Mouse (Mus musculus) ES-CJ7 (cell line): ENCODE measurements around the gene Ccdc12.

Experiments used
- DNase-seq: peaks from one replicate; pipeline ENCODE4 v3.0.0; 2011; ENCODE audit warnings: low read depth, low spot score

Gene Ccdc12

DNA sequence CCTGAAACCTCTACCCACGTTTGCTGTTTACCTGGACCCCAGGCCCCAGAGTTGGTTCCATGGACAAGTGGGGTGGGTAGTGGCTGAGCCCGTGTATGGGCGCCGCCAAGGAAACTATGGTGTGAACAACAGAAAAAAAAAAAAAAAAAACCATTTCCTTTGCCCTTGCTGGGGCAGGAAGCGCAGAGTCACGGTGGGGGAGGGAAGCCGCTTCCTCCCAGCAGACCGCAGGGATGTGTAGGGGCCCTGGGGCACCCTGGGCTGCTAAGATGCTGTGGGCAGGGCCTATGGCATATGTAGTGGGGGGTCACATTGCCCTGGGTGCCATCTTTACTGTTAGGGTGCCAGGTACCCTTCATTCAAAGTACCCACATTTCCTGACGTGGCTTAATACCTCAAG, 11.1 kb upstream of the Ccdc12 start:
- no peak for DNase-seq

DNA sequence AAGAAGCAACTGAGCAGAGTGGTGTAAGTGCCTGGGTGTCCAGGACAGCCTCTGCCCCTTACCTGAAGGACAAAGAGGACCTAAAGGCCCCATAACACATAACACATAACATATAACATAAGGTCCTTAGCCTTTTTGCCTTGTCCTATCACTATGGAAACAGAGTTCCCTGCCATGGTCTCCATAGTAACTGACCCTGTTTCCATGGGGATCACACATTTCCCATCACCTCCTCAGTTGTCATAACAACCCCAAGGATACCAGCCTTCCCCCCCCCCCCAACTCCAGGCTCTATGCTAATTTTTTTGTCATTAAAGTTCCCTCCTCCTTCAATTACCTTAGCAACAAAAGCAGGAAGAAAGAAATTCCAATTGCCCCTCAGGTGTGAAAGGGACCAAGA, 6.5 kb upstream of the Ccdc12 start:
- no peak for DNase-seq

DNA sequence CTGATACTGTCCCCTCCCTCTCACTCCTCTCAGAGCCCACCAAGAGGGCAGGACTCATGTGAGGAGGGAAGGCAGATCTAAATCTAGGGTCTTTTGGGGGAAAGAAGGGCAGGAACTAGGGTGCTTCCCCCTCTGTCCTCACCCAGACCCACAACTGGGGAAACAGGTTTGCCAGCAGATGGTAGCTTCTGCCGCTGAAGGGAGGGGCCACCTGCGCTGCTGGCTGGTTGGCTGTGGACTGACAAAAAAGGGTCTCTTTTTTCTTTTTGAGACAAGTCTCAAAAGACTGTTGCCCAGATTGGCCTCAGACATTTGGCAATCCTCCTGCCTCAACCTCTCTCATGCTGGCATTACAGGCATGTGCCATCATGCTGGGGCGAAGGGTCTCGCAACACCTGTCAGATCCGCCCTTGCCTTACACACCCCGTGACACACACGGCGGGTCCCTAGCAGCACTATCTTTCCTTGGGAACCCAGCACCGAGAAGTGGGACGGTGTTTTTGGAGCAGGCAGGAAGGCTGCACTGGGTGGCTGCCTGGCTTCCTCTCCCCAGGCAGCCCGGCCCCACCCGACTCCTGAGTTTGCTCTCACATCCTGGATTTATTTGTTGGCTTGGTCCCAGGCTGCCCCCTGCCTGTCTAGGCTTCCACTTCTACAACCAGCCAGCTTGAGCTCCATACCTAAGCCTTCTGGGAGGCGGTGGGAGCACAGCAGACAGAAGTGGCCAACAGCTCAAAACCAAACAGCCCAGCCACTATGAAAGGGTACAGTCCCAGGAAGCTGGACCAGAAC, 4.2 kb upstream of the Ccdc12 start:
- peak; percentile 71 for DNase-seq

DNA sequence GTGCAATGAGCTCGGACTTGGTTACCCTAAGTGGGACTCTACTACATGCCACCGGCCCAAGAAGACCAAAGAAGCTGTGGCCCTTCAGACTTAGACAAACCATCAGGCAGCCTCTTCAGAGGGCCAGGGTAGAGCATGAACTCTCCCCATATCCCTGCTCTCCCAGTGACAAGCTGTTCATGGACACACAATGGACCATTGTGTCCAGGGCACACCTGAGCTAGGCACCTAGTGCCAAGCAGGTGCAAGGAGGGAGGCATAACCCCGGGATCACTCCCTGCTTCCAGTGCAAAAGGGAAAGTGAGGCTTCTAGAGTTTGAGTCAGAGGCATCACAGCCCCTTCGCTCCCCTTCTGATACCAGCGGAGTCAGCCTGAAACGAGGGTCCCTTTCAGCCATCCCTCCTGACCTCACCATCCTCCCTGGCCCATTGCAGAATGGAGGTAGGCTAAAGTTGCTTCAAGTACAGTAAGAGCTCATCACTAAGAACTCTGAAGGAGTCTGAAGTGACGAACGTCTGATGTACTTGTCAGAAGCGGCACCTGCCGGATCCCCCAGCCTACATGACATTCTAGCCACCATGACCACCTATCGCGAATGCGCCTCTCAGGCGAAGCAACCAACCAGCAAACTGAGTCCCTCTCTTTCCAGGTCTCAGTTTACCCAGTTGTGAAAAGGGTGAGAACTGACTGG, 3.2 kb upstream of the Ccdc12 start:
- DNase-seq, result peak; percentile 35

DNA sequence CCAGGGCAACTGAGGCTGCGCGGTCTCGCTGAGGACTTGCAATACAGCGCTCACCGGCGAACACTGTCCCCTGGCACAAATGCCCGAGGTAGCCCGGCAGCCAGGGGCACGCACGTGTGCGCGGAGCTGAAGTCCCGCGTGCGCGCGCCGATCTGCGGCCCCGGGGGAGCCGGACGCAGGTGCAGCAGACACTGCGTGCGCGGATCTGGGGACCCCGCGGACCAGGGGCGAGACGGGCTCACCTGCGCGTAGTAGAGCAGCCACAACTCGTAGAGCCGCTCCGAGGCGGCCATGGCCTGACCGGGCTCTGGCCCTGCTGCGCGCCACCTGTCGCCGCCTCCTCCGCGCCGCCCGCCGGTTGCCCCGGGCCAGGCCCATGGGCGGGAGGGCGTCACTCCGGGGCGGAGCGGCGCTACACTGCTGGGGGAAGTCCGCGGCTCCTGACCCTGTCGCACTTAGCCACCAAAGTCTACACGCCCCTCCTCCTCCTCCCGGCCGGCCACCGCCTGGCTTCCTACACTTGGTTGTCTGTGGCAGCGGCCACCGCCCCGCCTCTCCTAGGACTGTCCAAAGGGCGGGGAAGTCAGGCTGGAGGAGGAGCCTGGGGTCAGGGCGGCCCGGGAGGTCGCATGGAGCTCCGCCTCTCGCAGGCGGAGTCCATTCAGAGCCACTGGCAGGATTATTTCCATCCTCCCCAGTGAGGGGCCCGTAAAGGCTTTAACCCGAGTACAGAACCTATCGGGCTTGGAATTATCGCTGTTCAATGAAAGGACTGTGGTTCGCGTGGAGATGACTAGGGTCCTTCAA, 2.4 kb upstream of the Ccdc12 start, which contains the start of gene Nbeal2:
Gene Nbeal2, minus strand, starts transcription at position 507 of the 807 bp plus-strand sequence.
- DNase-seq, result peak; percentile 91

DNA sequence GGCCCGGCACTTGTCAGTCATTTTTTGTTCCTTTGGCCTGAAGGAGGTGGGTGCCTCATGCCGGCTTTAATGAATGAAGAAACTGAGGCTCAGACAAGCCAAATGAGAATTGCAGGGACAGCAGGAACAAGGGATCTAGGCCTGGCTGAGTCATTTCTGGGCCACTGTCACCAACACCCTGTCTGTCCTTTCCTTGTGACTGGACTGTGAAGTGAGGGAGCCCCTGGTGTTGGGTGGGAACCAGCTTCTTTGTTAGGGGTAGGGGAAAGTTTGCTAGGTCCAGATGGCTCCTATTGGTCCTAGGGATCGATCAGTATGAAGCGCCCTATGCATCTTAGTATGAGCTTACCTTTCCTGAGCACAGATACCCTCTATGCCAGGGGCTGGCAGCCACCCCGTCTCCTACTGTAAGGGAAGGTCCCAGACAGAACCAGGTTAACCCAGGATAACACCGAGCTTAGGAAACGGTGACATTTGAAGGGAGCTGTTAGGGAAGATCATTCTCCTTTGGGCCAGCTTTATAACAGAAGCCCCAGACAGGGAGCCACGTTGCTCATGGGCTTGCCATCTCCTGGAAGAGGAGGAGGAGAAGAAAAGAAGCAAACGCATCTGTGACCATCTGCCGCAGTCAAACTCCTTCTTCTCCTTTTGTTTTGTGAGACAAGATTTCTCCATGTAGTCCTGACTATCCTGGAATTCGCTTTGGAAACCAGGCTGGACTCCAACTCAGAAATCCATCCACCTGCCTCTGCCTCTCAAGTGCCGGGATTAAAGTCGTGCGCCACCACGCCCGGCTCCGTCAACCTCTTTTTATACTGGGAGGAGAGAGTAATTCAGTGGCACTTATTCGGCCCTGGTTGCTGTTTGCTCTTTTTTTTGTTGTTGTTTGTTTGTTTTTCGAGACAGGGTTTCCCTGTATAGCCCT, 1.3 kb upstream of the Ccdc12 start:
- no peak for DNase-seq

DNA sequence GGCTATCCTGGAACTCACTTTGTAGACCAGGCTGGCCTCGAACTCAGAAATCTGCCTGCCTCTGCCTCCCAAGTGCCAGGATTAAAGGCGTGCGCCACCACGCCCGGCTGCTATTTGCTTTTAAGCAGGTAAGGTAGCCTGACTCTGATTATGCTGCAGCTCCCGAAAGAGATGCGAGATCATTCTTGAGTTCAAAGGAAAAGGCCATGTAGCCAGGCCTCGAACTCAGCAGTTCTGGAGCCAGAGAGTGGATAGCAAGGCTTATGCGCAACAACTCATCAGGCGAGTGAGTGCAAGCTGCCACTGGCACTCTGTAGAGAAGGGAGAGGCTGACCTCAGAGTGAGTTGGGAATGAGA, 674 bp upstream of the Ccdc12 start:
- no peak for DNase-seq

DNA sequence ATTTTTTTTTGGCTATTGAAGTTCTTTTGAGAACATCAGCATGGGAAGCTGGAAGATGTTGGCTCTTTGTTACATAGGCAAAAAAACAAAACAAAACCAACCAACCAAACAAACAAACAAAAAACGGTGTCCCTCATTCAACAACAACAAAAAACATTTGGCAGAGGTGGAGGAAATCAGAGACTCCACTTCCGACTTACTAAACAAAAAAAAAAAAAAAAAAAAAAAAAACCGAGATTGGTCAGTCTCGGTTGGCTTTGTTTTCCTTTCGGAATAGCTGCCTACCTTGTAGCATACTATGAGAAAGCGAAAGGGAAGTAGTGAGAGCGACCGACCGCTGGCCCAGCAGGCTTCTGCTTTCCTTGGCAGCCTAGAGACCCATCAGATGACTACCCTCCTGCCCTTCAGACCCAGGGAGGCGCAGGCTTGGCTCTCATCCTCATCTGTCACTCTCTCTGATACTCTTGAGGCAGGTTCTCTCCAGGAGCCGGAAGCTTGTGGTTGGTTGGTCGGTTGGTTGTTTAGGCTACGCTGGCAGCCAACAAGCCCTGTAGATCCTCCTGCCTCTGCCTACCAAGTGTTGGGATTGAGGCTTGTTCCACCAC, 1.3 kb downstream of the Ccdc12 start:
- no peak for DNase-seq

DNA sequence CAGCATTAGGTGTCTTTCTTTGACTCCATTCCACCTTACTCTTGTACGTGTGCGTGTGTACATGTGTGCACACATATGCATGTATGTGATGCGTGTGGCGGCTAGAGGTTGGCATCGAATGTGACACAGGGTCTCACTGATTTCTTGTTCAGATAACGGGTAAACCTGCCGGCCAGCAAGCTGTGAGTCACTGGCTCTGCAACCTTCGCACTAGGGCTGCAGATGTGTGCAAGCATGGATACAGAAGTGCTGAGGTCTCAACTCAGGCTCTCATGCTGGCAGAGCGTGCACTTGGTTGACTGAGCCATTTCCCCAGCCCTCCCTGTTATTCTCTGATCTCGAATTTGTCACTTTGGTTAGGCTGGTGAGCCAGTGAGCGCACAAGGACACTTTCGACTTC, 3.2 kb downstream of the Ccdc12 start:
- no peak for DNase-seq

DNA sequence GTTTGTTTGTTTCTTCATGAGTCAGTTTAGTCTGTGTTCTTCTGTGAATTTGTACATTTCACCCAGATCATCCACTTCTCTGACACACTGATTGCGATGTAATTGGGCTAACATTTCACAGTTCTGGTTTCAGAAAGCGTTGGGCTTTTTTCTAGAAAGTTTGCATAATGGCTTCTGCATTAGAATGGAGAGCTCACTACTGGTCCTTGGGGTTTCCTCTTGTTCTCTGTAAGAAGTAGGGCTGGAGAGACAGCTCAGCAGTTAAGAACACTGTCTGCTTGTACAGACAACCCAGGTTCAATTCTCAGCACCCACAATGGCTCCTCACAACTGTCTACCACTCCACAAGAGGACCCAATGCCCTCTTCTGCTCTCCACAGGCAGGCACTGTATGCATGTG, 3.9 kb downstream of the Ccdc12 start:
- DNase-seq, result no peak

DNA sequence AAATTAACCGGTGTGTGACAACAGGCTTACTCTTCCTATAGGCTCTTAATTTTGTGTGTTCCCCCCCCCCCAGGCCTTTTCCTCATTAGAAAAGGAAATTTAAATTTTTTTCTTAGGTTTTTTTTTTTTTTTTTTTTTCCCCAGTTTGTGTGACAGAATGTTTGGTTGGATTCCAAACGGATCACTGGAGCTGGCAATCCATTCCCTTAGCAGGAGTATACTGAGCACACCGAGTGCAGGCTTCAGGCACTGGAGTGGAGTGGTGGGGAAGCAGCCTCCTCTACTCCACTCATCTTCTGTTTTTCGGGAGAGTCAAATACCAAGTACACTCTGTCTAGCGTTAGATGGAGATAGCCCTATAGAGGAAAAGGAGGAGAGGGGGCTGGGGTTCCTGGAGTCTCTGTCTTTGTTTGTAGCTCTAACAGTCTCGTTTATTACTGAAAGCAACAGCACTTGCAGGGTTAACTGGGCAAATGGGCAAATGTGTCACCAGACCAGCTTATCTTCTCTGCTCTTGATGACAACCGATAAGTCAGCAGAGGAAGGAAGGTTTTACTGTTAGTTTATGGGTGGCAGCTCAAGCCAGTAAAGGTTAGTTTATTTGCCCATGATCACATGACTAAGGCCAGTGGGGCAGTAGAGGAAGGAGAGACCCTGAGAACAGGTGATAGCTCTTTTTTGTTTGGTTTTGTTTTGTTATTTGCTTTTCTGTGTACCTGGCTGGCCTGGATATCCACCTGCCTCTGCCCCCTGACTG, 4.7 kb downstream of the Ccdc12 start:
- DNase-seq, result no peak

DNA sequence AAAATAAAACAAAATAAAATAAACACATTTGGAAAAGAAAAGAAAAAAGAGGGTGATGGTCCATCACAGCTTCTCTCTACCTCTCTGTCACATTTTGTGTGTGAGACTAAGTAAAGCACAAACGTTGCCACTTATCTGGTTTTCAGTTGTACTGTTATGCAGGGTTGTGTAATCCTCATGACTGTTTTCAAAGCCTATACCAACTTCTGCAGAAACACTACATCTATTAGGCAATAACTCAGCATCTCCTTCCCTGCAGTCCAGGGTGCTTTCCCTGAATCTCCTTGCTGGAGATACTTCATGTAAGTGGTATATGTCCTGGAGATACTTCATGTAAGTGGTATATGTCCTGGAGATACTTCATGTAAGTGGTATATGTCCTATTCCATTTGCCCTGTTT, 6.5 kb downstream of the Ccdc12 start:
- DNase-seq, result no peak

DNA sequence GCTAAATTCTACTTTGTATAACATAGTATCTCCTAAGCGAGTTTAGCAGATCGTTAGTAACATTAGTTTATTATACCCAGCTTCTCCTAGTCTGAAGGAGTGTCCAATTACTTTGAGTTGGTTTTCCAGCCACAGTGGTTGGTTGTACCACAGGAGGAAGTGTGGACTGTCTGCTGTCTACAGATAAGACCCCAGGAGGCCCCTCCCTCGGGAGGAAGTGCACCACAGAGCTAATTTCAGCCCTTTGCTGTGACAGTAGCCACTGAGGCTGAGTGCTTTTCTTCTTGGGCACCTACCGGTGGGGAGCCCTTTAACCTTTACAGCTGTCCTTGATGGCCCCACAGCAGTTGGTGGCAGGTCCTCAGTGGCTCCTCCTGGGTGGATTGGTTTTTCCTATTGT, 9.6 kb downstream of the Ccdc12 start:
- DNase-seq, result no peak

DNA sequence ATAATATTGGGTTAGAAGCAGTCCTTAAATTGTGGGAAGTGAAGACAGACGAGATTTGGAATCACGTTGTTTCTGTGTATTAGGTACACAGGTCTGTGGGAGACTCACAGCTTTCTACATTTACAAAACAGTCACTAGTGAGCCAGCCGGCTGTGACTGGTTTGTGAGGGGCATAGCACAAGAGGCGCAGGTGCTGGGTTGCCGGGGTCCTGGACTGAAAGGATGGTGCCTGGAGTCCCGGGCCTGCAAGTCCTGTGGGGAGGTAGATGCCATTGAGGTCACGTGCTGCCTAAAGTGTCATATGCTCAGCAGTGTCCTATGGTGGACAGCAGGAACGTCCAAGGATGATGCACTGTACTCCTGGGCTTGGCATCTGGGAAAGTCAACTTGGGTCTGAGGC, 10.1 kb downstream of the Ccdc12 start:
- peak; percentile 59 for DNase-seq

DNA sequence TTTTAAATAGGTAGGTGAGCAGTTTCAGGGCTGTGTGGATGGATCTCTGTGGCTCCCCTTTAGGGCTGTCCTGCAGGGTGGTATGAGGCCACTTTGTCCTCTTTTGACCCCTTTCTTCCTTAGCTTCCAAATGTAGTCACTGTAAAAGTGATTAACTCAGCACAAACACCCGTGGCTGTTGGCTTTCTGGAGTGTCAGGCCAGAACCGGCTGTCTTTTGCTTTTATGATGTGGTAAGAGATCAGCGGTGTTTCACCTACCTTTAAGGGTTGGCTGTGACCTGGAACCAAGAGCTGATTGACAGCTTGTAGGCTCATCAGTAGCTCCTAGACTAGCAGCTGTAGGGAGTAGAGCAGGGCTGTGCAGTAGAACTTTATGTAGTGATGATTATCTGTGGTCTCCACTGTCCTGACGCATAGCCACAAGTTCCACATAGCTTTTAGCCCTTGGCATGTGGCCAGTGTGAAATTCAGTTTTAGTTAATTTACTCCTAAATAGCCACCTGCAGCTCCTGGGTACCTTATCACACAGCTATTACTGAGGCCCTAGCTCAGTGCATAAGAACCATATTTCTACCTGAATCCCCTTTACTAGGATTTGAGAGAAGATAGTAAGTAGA, 11.0 kb downstream of the Ccdc12 start:
- no peak for DNase-seq

DNA sequence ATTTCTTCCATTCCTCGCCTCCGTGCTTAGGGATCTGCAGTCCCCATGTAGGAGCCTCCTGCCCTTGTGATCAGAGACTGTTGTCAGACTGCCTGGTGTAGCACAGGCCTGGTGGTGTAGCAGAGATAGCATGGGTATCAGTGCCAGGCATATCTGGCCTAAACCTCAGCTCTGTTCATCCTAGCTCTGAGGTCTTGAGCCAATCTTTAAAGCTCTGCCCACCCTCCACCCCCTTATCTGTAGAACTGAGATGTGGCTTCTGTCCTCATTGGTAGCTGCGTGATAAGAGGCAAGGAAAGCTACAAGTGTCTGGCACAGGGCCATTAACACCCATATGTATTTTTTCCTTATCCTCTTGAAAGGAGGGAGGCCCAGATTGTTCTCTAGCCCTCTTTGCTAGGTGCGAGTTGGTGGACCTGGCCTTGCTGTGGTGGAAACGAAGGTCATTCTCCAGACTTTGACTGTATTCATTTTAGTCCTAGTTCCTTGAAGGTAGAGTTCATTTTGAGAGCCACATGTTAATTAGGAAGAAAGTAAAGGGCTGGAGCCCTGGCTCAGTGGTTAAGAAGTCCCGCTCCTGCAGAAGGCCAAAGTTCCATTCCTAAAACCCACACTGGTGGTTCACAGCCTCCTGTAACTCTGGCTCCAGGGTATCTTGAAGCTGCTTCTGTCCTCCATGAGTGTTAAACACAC, 12.4 kb downstream of the Ccdc12 start:
- no peak for DNase-seq

DNA sequence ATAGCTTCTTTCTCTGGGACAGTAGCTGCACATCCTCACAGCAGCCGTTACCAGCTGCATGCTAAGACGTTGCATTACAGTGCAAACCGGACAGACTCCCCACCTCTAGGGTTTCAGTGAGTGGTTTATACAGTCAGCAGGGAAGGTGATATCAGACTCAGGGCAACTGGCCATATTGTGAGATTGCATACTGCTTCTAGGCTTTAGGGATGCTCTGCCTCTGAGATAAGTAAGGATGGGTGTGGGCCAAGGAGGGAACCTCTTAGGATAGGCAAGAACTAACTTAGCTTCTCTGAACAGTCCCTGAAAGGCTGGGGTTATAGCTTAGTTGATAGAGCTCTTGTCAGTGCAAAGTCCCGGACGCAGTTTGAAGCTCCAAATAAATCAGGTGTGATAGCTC, 13.5 kb downstream of the Ccdc12 start:
- no peak for DNase-seq

DNA sequence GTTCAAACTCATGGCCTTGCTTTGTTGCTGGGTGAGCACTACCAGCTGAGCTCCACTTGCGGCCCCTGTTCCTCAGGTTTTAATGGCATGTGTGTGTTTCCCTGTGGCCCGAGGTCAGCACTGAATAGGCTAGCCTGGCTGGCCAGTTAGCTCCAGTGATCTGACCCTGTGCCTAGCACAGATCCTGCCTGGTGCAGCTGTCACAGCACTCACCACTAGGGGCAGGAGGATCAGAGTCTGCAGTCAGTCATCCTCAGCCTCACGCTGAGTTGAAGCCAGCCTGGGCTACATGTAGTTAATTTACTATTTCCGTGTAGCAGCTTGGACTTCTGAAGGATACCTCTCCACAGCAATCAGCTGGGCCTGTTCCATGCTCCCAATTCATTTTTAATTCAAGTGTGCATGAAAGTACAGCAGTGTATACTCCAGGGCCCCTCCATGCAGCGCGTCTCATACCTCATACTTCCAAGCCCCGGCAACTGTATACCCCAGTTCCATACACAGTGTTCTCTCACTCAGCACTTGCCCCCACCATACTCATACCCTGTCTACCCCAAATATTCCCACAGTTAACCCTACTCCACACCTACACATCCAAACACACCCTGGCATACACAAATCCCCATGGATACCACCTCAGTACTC, 16.3 kb downstream of the Ccdc12 start:
- peak; percentile 45 for DNase-seq
